Mouse (Mus musculus) hindbrain, embryonic 14.5 days (tissue): ENCODE data around the gene Nlrp2. TPM values are rescaled to one million over a fixed set of nuclear protein-coding genes. Genes with fewer than 3 reads are reported as not detected.

Experiments used
- ATAC-seq: fragments of 200-750 bp; cut with Nextera tagmentation; 2 replicates; pipeline ENCODE4 v1.8.0; 2017; ENCODE audit warnings: moderate number of reproducible peaks, mild to moderate bottlenecking, moderate TSS enrichment, moderate library complexity; ENCODE audit not compliant: low FRiP score
- DNase-seq: peaks from one replicate; pipeline ENCODE4 v3.0.0-alpha.2; 2015; ENCODE audit warnings: low spot score
- H3K27ac ChIP-seq: fragments of 300-500 bp; sonication (generic); 2 replicates; pipeline ENCODE4 v1.5.1; 2014; ENCODE audit warnings: mild to moderate bottlenecking, moderate library complexity
- H3K27me3 ChIP-seq: fragments of 300-500 bp; sonication (generic); 2 replicates; pipeline ENCODE4 v1.6.1; 2014; ENCODE audit warnings: mild to moderate bottlenecking, low read length, mixed read lengths; ENCODE audit not compliant: control insufficient read depth, insufficient read depth
- H3K36me3 ChIP-seq: fragments of 300-500 bp; sonication (generic); replicated peaks from 2 replicates; pipeline ENCODE4 v1.6.1; 2014; ENCODE audit not compliant: control insufficient read depth, insufficient read depth
- H3K4me1 ChIP-seq: fragments of 300-500 bp; sonication (generic); replicated peaks from 2 replicates; pipeline ENCODE4 v1.6.1; 2014; ENCODE audit warnings: antibody characterized with exemption, low read length, mixed read lengths; ENCODE audit not compliant: control insufficient read depth, insufficient read depth
- H3K4me2 ChIP-seq: fragments of 300-500 bp; sonication (generic); replicated peaks from 2 replicates; pipeline ENCODE4 v1.6.1; 2014; ENCODE audit warnings: mild to moderate bottlenecking, moderate library complexity
- H3K4me3 ChIP-seq: fragments of 300-500 bp; sonication (generic); replicated peaks from 2 replicates; pipeline ENCODE4 v1.5.1; 2014; ENCODE audit warnings: mild to moderate bottlenecking, low read length
- H3K9ac ChIP-seq: fragments of 300-500 bp; sonication (generic); 2 replicates; pipeline ENCODE4 v1.6.1; 2014
- H3K9me3 ChIP-seq: fragments of 300-500 bp; sonication (generic); 2 replicates; pipeline ENCODE4 v1.6.1; 2016; ENCODE audit warnings: low read length; ENCODE audit not compliant: control insufficient read depth
- WGBS: fragments of 180-500 bp; shearing (Covaris S2); extraction: QIAGEN DNeasy Blood & Tissue Kit; methylation state at CpG from one replicate; pipeline ENCODE4 v1.1.7; 2014; 5-methylcytosine and 5-hydroxymethylcytosine counted together
- polyA plus RNA-seq: library from polyadenylated mRNA; unstranded; fragments of >200 nt; fragmentation: Nextera tagmentation; extraction: Ambion mirVana; gene quantifications from 2 replicates; pipeline ENCODE4 v1.2.1, GENCODE M21; 2014

Nlrp2 gene
- polyA plus RNA-seq, result not detected in 2 replicates

DNA sequence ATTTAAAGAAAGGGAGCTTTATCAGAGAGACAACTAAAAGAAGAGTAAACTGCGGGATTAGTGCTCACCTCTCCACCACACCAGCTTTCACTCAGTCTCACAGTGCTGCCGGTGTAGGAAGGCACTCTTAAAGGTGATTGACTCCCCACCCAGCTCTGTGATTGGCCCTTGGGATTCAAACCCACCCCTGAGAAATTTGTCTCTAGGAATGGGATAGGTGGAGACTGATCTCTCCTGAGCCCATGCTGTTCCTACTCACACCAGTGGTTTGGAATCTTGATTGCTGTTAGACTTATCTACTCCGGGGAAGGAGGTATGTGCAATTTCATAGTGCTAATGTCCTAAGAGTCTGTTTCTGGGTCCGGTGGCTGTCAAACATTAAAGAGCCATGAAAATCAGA lies at the start of gene Nlrp2:
Gene Nlrp2, minus strand, starts transcription at position 101 of the 400 bp plus-strand sequence.
- no peak within 1 kb of the TSS for H3K4me3 ChIP-seq
- WGBS, result 84% methylated on average over 4 of the region's 4 CpGs

DNA sequence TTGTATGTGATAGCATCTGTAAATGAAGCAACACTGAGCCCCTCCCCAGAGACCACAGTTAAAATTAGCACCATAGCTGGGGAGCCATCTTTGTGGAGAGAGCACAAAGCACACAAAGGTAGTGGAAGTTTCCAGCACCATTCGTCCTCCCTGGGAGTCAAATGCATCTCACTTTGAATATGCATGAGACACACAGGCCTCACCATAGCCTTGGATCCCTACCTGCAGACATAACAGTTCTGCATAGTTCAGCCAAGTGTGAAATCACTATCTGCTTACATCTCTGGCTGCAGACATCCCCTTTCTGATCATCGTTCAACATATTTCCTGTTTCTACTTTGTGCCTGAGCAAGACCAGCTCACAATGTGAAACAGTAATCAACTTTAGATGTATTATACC lies 15.9 kb upstream of the Nlrp2 start:
- DNase-seq (no peak), ATAC-seq (no peak)
- H3K4me3 ChIP-seq, result no peak overlapping the region
- H3K4me1 ChIP-seq, result no peaks in the 10 kb centered on the region
- 75% methylated on average over 2 of the region's 2 CpGs for WGBS
- no peak overlapping the region for H3K4me2 ChIP-seq
- H3K27me3 ChIP-seq, result no peaks in the 10 kb centered on the region
- H3K9me3 ChIP-seq, result peaks cover 46% of the 10 kb centered on the region
- H3K36me3 ChIP-seq, result no peaks in the 10 kb centered on the region
- H3K9ac ChIP-seq, result no peak overlapping the region
- no peak overlapping the region for H3K27ac ChIP-seq

More for the DNA sequence above, at the start of gene Nlrp2:
- ATAC-seq (no peak), DNase-seq (no peak)
- no peak within 1 kb of the TSS for H3K27ac ChIP-seq
- no peak within 1 kb of the TSS for H3K9ac ChIP-seq
- no peak within 1 kb of the TSS for H3K4me2 ChIP-seq
- no peaks in the 10 kb centered on the region for H3K36me3 ChIP-seq
- H3K9me3 ChIP-seq, result peaks cover 39% of the 10 kb centered on the region
- H3K4me1 ChIP-seq, result no peaks in the 10 kb centered on the region
- H3K27me3 ChIP-seq, result no peaks in the 10 kb centered on the region

DNA sequence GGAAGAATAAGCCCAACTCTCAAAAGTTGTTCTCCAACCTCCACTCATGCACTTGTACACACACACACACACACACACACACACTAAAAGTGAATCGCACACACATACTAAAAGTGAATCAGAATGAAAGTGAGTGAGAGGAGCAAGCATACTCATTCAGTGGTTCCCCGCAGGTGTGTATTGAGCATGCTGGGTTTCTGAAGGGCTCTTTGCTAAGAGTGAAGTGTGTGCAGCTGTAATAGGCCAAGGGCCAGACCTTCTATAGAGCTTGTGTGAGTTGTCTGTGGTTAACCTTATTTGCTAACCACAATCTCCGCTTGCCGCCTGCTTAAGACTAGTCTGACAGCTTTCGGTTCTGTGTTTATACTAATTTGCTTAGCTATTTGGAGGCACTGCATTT lies 12.8 kb upstream of the Nlrp2 start:
- H3K9me3 ChIP-seq, result peaks cover 65% of the 10 kb centered on the region
- no peak for DNase-seq
- ATAC-seq, result no peak

DNA sequence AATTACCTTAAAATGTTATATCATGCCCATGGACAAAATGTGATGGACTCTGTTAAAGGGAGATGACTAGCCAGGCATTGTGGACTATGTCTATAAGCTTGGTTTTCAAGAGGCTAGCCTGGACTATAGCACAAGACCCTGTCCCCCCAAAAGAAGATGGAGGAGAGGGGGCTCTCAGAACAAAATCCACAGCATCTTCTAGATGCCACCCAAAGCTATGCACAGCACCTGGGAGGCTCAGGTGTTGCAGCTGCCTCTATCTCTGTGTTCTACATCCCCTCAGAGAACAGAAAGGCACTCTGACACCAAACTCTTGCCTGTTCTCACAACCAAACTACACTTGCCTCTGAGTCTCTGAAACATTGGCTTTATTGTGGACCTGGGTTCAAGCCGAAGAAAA lies 598 bp downstream of the Nlrp2 start, which contains the start of gene Gm5065:
Gene Gm5065, plus strand, starts transcription at position 301 of the 400 bp plus-strand sequence.
- Histone ChIP-seq H3K9me3 (peaks cover 40% of the 10 kb centered on the region), H3K27me3 (no peaks in the 10 kb centered on the region), H3K9ac (no peak within 1 kb of the TSS), H3K36me3 (no peaks in the 10 kb centered on the region), H3K4me2 (no peak within 1 kb of the TSS), H3K4me3 (no peak within 1 kb of the TSS), H3K4me1 (no peaks in the 10 kb centered on the region), H3K27ac (no peak within 1 kb of the TSS)
- DNase-seq (no peak), ATAC-seq (no peak)
- WGBS, result 86% methylated on average over 1 of the region's 1 CpGs

More for the DNA sequence above, 12.8 kb upstream of the Nlrp2 start:
- 94% methylated on average over 5 of the region's 5 CpGs for WGBS
- no peak overlapping the region for H3K27ac ChIP-seq
- H3K4me2 ChIP-seq, result no peak overlapping the region
- no peaks in the 10 kb centered on the region for H3K4me1 ChIP-seq
- H3K27me3 ChIP-seq, result no peaks in the 10 kb centered on the region
- no peak overlapping the region for H3K9ac ChIP-seq
- no peak overlapping the region for H3K4me3 ChIP-seq
- H3K36me3 ChIP-seq, result no peaks in the 10 kb centered on the region

DNA sequence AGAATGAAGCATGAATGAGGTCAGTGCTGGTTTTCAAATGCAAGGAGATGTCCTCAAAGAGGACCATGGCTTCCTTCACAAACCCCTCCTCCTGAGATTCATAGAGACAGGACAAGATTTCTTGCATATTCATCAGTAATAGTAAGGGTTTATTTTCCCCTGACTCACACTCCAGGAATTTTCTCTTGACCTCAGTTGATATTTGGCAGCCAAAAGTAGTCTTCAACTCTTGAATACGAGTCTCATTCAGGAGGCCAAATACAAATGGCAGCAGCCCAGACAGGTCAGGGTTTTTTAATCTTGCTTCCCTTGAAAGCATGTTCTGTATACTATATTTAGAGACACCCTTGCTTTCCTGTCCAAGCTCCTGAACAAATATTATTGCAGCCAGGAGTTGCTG lies 23.3 kb downstream of the Nlrp2 start:
- no peak overlapping the region for H3K27ac ChIP-seq
- H3K4me2 ChIP-seq, result no peak overlapping the region
- DNase-seq (no peak), ATAC-seq (no peak)
- 74% methylated on average over 1 of the region's 1 CpGs for WGBS
- H3K27me3 ChIP-seq, result no peaks in the 10 kb centered on the region
- peaks cover 45% of the 10 kb centered on the region for H3K9me3 ChIP-seq
- H3K9ac ChIP-seq, result no peak overlapping the region
- no peak overlapping the region for H3K4me3 ChIP-seq
- H3K36me3 ChIP-seq, result no peaks in the 10 kb centered on the region
- no peaks in the 10 kb centered on the region for H3K4me1 ChIP-seq

DNA sequence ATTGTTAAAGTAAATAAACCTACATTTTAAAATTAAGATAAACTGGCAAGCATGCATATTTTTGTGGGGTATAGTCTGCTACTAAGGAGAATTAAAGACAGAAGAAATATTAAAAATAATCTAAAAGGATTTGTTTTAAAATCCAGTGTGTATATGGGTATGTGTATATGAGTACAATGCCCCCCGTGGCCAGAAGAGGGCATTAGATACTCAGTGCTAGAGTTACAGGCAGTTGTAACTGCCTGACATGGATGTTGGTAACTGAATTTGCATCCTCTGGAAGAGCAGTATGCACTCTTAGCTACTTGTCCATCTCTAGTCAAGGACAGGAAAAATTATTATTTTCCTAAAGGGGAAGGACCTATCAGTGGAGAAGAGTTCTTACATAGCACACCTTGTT lies 62.6 kb downstream of the Nlrp2 start:
- H3K9ac ChIP-seq, result no peak overlapping the region
- no peak overlapping the region for H3K4me2 ChIP-seq
- peaks cover 38% of the 10 kb centered on the region for H3K9me3 ChIP-seq
- H3K27ac ChIP-seq, result no peak overlapping the region
- H3K4me3 ChIP-seq, result no peak overlapping the region
- no peaks in the 10 kb centered on the region for H3K27me3 ChIP-seq
- no peaks in the 10 kb centered on the region for H3K4me1 ChIP-seq
- WGBS, result 68% methylated on average over 1 of the region's 1 CpGs
- ATAC-seq (no peak), DNase-seq (no peak)
- H3K36me3 ChIP-seq, result no peaks in the 10 kb centered on the region

DNA sequence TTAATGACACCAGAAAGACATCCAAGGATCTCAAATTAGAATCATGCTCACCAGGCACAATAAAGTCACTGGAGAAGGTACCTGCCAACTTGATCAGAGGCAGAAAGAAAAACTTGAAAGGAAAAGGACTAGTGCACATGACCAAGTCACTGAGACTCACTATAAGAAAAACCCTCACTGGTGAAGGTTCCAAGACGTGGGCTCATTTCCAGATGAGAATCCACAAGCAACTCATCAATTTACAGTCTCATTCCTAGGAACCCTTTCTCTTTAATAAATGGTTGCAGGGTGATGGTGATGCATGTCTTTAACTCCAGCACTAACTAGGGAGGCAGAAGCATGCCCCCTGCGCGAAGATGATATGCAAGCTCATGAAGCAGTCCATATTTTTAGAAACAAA lies 87.8 kb downstream of the Nlrp2 start:
- ATAC-seq (no peak), DNase-seq (no peak)
- H3K4me2 ChIP-seq, result no peak overlapping the region
- H3K36me3 ChIP-seq, result no peaks in the 10 kb centered on the region
- H3K9ac ChIP-seq, result no peak overlapping the region
- H3K27me3 ChIP-seq, result no peaks in the 10 kb centered on the region
- peaks cover 21% of the 10 kb centered on the region for H3K9me3 ChIP-seq
- no peak overlapping the region for H3K4me3 ChIP-seq
- H3K4me1 ChIP-seq, result no peaks in the 10 kb centered on the region
- H3K27ac ChIP-seq, result no peak overlapping the region
- WGBS, result 83% methylated on average over 3 of the region's 3 CpGs

Other genes starting within 250 kb of the Nlrp2 start
- gene Rfpl4, start 234.1 kb downstream of the Nlrp2 start, polyA plus RNA-seq, result not detected in 2 replicates
- gene Rasl2-9, start 225.1 kb downstream of the Nlrp2 start, polyA plus RNA-seq, result 0.63 and 0.64 TPM in 2 replicates
- gene Vmn1r55, start 201.4 kb downstream of the Nlrp2 start, polyA plus RNA-seq, result 0.08 TPM in 1 of 2 replicates, not detected in the other
- gene Vmn1r56, start 154.3 kb downstream of the Nlrp2 start, polyA plus RNA-seq, result not detected in 2 replicates
- not detected in 2 replicates for gene Vmn1r57, start 132.5 kb downstream of the Nlrp2 start, polyA plus RNA-seq
- not detected in 2 replicates for gene Gm5065, start 498 bp downstream of the Nlrp2 start, polyA plus RNA-seq
- gene Vmn1r58, start 62.4 kb upstream of the Nlrp2 start, polyA plus RNA-seq, result not detected in 2 replicates
- not detected in 2 replicates for gene Vmn1r59, start 105.7 kb upstream of the Nlrp2 start, polyA plus RNA-seq
- gene Vmn2r28, start 142.9 kb upstream of the Nlrp2 start, polyA plus RNA-seq, result not detected in 2 replicates
- not detected in 2 replicates for gene Vmn1r60, start 196.3 kb upstream of the Nlrp2 start, polyA plus RNA-seq